Mouse (Mus musculus): ENCODE results near the gene Cox7b. TPM values are rescaled to one million over a fixed set of nuclear protein-coding genes. Genes with fewer than 3 reads are reported as not detected.

Cox7b gene
- 197 TPM for polyA plus RNA-seq (2014; fragmentation: Illumina TruSeq; extraction: RNeasy Lipid Tissue Mini Kit (QIAGEN cat#74804); ENCODE audit: low read depth, low replicate concordance)

GRCm38 (mm10) chrX:106015571-106016322 is at the start of gene Cox7b:
Gene Cox7b (plus strand): TSS chrX:106015700.

GRCm38 (mm10) chrX:106011465-106012159 is 3.9 kb upstream of the Cox7b start, which contains the start of gene Magt1:
Gene Magt1 (minus strand): TSS chrX:106011906.

GRCm38 (mm10) chrX:106026418-106027342 is 11.2 kb downstream of the Cox7b start, which contains the start of gene Atp7a:
Gene Atp7a (plus strand): TSS chrX:106027276.

Other genes with a start within 250 kb of the Cox7b start
- gene Atrx, start 86.3 kb upstream of the Cox7b start, polyA plus RNA-seq (2014; fragmentation: Illumina TruSeq; extraction: RNeasy Lipid Tissue Mini Kit (QIAGEN cat#74804); ENCODE audit: low read depth, low replicate concordance): 39.1 TPM
- gene Magt1, start 3.8 kb upstream of the Cox7b start, polyA plus RNA-seq (2014; fragmentation: Illumina TruSeq; extraction: RNeasy Lipid Tissue Mini Kit (QIAGEN cat#74804); ENCODE audit: low read depth, low replicate concordance): 43.7 TPM
- gene Atp7a, start 11.6 kb downstream of the Cox7b start, polyA plus RNA-seq (2014; fragmentation: Illumina TruSeq; extraction: RNeasy Lipid Tissue Mini Kit (QIAGEN cat#74804); ENCODE audit: low read depth, low replicate concordance): 10.6 TPM
- 1.8 TPM for gene Tlr13, start 127.5 kb downstream of the Cox7b start, polyA plus RNA-seq (2014; fragmentation: Illumina TruSeq; extraction: RNeasy Lipid Tissue Mini Kit (QIAGEN cat#74804); ENCODE audit: low read depth, low replicate concordance)
- gene Pgk1, start 171.4 kb downstream of the Cox7b start, polyA plus RNA-seq (2014; fragmentation: Illumina TruSeq; extraction: RNeasy Lipid Tissue Mini Kit (QIAGEN cat#74804); ENCODE audit: low read depth, low replicate concordance): 140 TPM
- gene Taf9b, start 205.5 kb downstream of the Cox7b start, polyA plus RNA-seq (2014; fragmentation: Illumina TruSeq; extraction: RNeasy Lipid Tissue Mini Kit (QIAGEN cat#74804); ENCODE audit: low read depth, low replicate concordance): 13.3 TPM
- not detected for gene Fnd3c2, start 239.7 kb downstream of the Cox7b start, polyA plus RNA-seq (2014; fragmentation: Illumina TruSeq; extraction: RNeasy Lipid Tissue Mini Kit (QIAGEN cat#74804); ENCODE audit: low read depth, low replicate concordance)

Data from adipose tissue, adult 10 weeks (tissue).